Mouse (Mus musculus) MEL (cell line): Measurements from ENCODE around the gene Rrp8. TPM values are rescaled to one million over a fixed set of nuclear protein-coding genes. Genes with fewer than 3 reads are reported as not detected.

Experiments used
- DNase-seq: peaks from one replicate; pipeline ENCODE4 v3.0.0; 2011; ENCODE audit warnings: low read depth, low spot score
- H3K27ac ChIP-seq: 2 replicates; pipeline ENCODE4 v1.5.1; 2012; ENCODE audit warnings: low read depth, mild to moderate bottlenecking, control low read depth, low read length, moderate library complexity; ENCODE audit not compliant: control insufficient read depth
- H3K27me3 ChIP-seq, 2 experiments: fragments of 150-350 bp in 1 of 2; sonication (generic) in 1 of 2; 2 replicates each; pipeline ENCODE4 v1.6.1; 2012; ENCODE audit warnings: low read length in 2 of 2, mild to moderate bottlenecking in 2 of 2, improper control_type of control experiment in 1 of 2, moderate library complexity in 1 of 2; ENCODE audit not compliant: insufficient read depth in 2 of 2, control insufficient read depth in 1 of 2
- H3K36me3 ChIP-seq, 2 experiments: 2 replicates each; pipeline ENCODE4 v1.6.1; 2012 to 2014; ENCODE audit warnings: low read length in 2 of 2, improper control_type of control experiment in 1 of 2, inconsistent platforms in 1 of 2, mild to moderate bottlenecking in 1 of 2; ENCODE audit not compliant: insufficient read depth in 2 of 2, control insufficient read depth in 1 of 2
- H3K4me1 ChIP-seq, 2 experiments: fragments of 150-350 bp in 1 of 2; sonication (generic) in 1 of 2; 2 replicates each; pipeline ENCODE4 v1.6.1; 2012; ENCODE audit warnings: low read length in 2 of 2, improper control_type of control experiment in 1 of 2, mild to moderate bottlenecking in 1 of 2; ENCODE audit not compliant: insufficient read depth in 2 of 2, control insufficient read depth in 1 of 2
- H3K4me3 ChIP-seq, 2 experiments: fragments of 150-350 bp in 1 of 2; sonication (generic) in 1 of 2; 2 replicates each; pipeline ENCODE4 v1.5.1; 2012; ENCODE audit warnings: low read depth in 2 of 2, low read length in 2 of 2, mild to moderate bottlenecking in 2 of 2, moderate library complexity in 2 of 2, control low read depth in 1 of 2, improper control_type of control experiment in 1 of 2; ENCODE audit not compliant: control insufficient read depth in 1 of 2, insufficient read depth in 1 of 2
- H3K79me2 ChIP-seq: 2 replicates; pipeline ENCODE4 v1.6.1; 2012; ENCODE audit warnings: mild to moderate bottlenecking, low read length, moderate library complexity; ENCODE audit not compliant: control insufficient read depth, poor library complexity, insufficient read depth
- H3K9ac ChIP-seq: 2 replicates; pipeline ENCODE4 v1.6.1; 2012; ENCODE audit warnings: low read depth, mild to moderate bottlenecking, control low read depth, low read length, moderate library complexity; ENCODE audit not compliant: control insufficient read depth, poor library complexity, severe bottlenecking
- H3K9me3 ChIP-seq: fragments of 150-350 bp; sonication (generic); replicated peaks from 2 replicates; pipeline ENCODE4 v1.6.1; 2012; ENCODE audit warnings: mild to moderate bottlenecking, low read length, improper control_type of control experiment, moderate library complexity; ENCODE audit not compliant: insufficient read depth
- BHLHE40 ChIP-seq: IDR thresholded peaks from 2 replicates; pipeline ENCODE4 v1.6.1; 2012; ENCODE audit warnings: low read depth, mild to moderate bottlenecking, inconsistent platforms, low read length, improper control_type of control experiment, borderline replicate concordance
- ELF1 ChIP-seq: IDR thresholded peaks from 2 replicates; pipeline ENCODE4 v1.6.1; 2014; ENCODE audit warnings: low read depth, mild to moderate bottlenecking, inconsistent platforms, low read length, improper control_type of control experiment, moderate library complexity
- GATA1 ChIP-seq: IDR thresholded peaks from 2 replicates; pipeline ENCODE4 v1.6.1; 2011; ENCODE audit warnings: low read depth, low read length, improper control_type of control experiment
- JUND ChIP-seq: IDR thresholded peaks from 2 replicates; pipeline ENCODE4 v1.6.1; 2011; ENCODE audit warnings: low read depth, mild to moderate bottlenecking, improper control_type of control experiment, low read length
- MAFK ChIP-seq: IDR thresholded peaks from 2 replicates; pipeline ENCODE4 v1.6.1; 2011; ENCODE audit warnings: low read depth, mild to moderate bottlenecking, low read length, improper control_type of control experiment, borderline replicate concordance
- MAX ChIP-seq: IDR thresholded peaks from 2 replicates; pipeline ENCODE4 v1.6.1; 2011; ENCODE audit warnings: low read length, improper control_type of control experiment
- MAZ ChIP-seq: IDR thresholded peaks from 2 replicates; pipeline ENCODE4 v1.6.1; 2012; ENCODE audit warnings: low read depth, mild to moderate bottlenecking, inconsistent platforms, low read length, improper control_type of control experiment
- MEF2A ChIP-seq: IDR thresholded peaks from 2 replicates; pipeline ENCODE4 v1.6.1; 2014; ENCODE audit warnings: low read depth, mild to moderate bottlenecking, inconsistent platforms, low read length, improper control_type of control experiment; ENCODE audit not compliant: poor library complexity, insufficient replicate concordance, severe bottlenecking; ENCODE audit errors: extremely low read depth
- MXI1 ChIP-seq: IDR thresholded peaks from 2 replicates; pipeline ENCODE4 v1.6.1; 2011; ENCODE audit warnings: mild to moderate bottlenecking, low read depth, low read length, improper control_type of control experiment
- MYC ChIP-seq: IDR thresholded peaks from 2 replicates; pipeline ENCODE4 v1.6.1; 2011; ENCODE audit warnings: low read depth, mild to moderate bottlenecking, low read length, improper control_type of control experiment, moderate library complexity
- NELFE ChIP-seq: IDR thresholded peaks from 2 replicates; pipeline ENCODE4 v1.6.1; 2011; ENCODE audit warnings: low read depth, low read length, improper control_type of control experiment
- RCOR1 ChIP-seq: IDR thresholded peaks from 2 replicates; pipeline ENCODE4 v1.6.1; 2012; ENCODE audit warnings: low read depth, mild to moderate bottlenecking, inconsistent platforms, low read length, improper control_type of control experiment
- SIN3A ChIP-seq: IDR thresholded peaks from 2 replicates; pipeline ENCODE4 v1.6.1; 2012; ENCODE audit warnings: low read length, improper control_type of control experiment, inconsistent platforms
- TAL1 ChIP-seq: IDR thresholded peaks from 2 replicates; pipeline ENCODE4 v1.6.1; 2012; ENCODE audit warnings: mild to moderate bottlenecking, inconsistent platforms, low read length, moderate library complexity, mixed read lengths
- TBP ChIP-seq: IDR thresholded peaks from 2 replicates; pipeline ENCODE4 v1.8.0; 2011; ENCODE audit warnings: low read depth, low read length, improper control_type of control experiment
- TCF12 ChIP-seq: IDR thresholded peaks from 2 replicates; pipeline ENCODE4 v1.6.1; 2014; ENCODE audit warnings: low read depth, mild to moderate bottlenecking, inconsistent platforms, low read length, improper control_type of control experiment, moderate library complexity
- UBTF ChIP-seq: IDR thresholded peaks from 2 replicates; pipeline ENCODE4 v1.6.1; 2012; ENCODE audit warnings: low read depth, mild to moderate bottlenecking, inconsistent platforms, low read length, improper control_type of control experiment, moderate library complexity, borderline replicate concordance; ENCODE audit not compliant: insufficient read depth
- USF1 ChIP-seq: IDR thresholded peaks from 2 replicates; pipeline ENCODE4 v1.6.1; 2014; ENCODE audit warnings: low read depth, mild to moderate bottlenecking, inconsistent platforms, low read length, improper control_type of control experiment, moderate library complexity
- ZKSCAN1 ChIP-seq: IDR thresholded peaks from 2 replicates; pipeline ENCODE4 v1.6.1; 2012; ENCODE audit warnings: low read depth, mild to moderate bottlenecking, inconsistent platforms, low read length, improper control_type of control experiment, moderate library complexity
- polyA plus RNA-seq, 2 experiments: library from polyadenylated mRNA; stranded (reverse) in 1 of 2; unstranded in 1 of 2; fragments of >175 nt in 1 of 2; fragments of >200 nt in 1 of 2; gene quantifications; 2 replicates each; pipeline versions ENCODE4 v1.2.1 to v1.2.4; 2012; ENCODE audit warnings: low replicate concordance in 2 of 2, low read depth in 1 of 2; ENCODE audit not compliant: insufficient read length in 2 of 2, insufficient read depth in 1 of 2, missing spikeins in 1 of 2
- total RNA-seq: library from RNA; depleted of rRNA; stranded (reverse); fragments of 300-350 nt; gene quantifications from 2 replicates; pipeline ENCODE4 v1.2.3, GENCODE M21; 2012

Rrp8 gene
- total and polyA plus RNA-seq, 3 experiments: 54.2 to 66.9 TPM; not detected in 1

GRCm38 (mm10) chr7:105784556-105784955 lies 47.4 kb upstream of the Rrp8 start (continued):
- TF ChIP-seq MXI1: no peak

GRCm38 (mm10) chr7:105783861-105784260 lies 46.7 kb upstream of the Rrp8 start:
- no peak for DNase-seq
- no peak overlapping the region for H3K9ac ChIP-seq
- TF ChIP-seq UBTF (no peak), GATA1 (no peak), MXI1 (no peak), TCF12 (no peak), ELF1 (no peak), NELFE (no peak), BHLHE40 (no peak), MEF2A (no peak)
- no peaks in the 10 kb centered on the region for H3K9me3 ChIP-seq
- H3K27me3 ChIP-seq: peaks cover 1 to 2% of the 10 kb centered on the region in 2 experiments; a peak in 3 of 4 replicates
- peaks cover 0 to 5% of the 10 kb centered on the region in 2 experiments; a peak in 1 of 4 replicates for H3K4me1 ChIP-seq
- H3K79me2 ChIP-seq: no peaks in the 10 kb centered on the region
- H3K27ac ChIP-seq: no peak overlapping the region
- H3K4me3 ChIP-seq: no peak overlapping the region
- no peaks in the 10 kb centered on the region for H3K36me3 ChIP-seq

- H3K4me1 ChIP-seq: peaks cover 0 to 14% of the 10 kb centered on the region in 2 experiments; a peak in 2 of 4 replicates
Observed at GRCm38 (mm10) chr7:105778553-105779265, 41.5 kb upstream of the Rrp8 start.

More at GRCm38 (mm10) chr7:105778553-105779265, 41.5 kb upstream of the Rrp8 start:
- no peak overlapping the region for H3K27ac ChIP-seq
- H3K9me3 ChIP-seq: no peaks in the 10 kb centered on the region
- peaks cover 0 to 2% of the 10 kb centered on the region in 2 experiments; a peak in 1 of 4 replicates for H3K36me3 ChIP-seq
- TF ChIP-seq RCOR1 (no peak), MAZ (no peak), UBTF (no peak), MAX (no peak), GATA1 (0 out of 2 replicates have a peak, but pooled peaks have one; percentile 10), JUND (no peak), ELF1 (0 out of 2 replicates have a peak, but pooled peaks have one; percentile 13), TBP (no peak), TCF12 (no peak), MEF2A (no peak), USF1 (no peak), MYC (no peak), ZKSCAN1 (no peak), TAL1 (no peak), NELFE (0 out of 2 replicates have a peak, but pooled peaks have one; percentile 20), MAFK (no peak), SIN3A (peak; percentile 51; the same call in 1 of the 2 replicates)
- H3K79me2 ChIP-seq: no peaks in the 10 kb centered on the region
- peak; percentile 73 for DNase-seq
- H3K4me3 ChIP-seq: peak overlapping the region; percentile 21 to 33; a peak in 3 of 4 replicates
- peaks cover 0 to 2% of the 10 kb centered on the region in 2 experiments; a peak in 1 of 4 replicates for H3K27me3 ChIP-seq
- H3K9ac ChIP-seq: peak overlapping the region; percentile 36
